Mouse (Mus musculus) layer of hippocampus, adult 11-12 months (tissue): ENCODE results near the gene Gm11492.

ENCODE experiments used
- DNase-seq: peaks from one replicate; pipeline ENCODE4 v3.0.0; 2022; ENCODE audit warnings: low spot score

Gm11492 gene

DNA sequence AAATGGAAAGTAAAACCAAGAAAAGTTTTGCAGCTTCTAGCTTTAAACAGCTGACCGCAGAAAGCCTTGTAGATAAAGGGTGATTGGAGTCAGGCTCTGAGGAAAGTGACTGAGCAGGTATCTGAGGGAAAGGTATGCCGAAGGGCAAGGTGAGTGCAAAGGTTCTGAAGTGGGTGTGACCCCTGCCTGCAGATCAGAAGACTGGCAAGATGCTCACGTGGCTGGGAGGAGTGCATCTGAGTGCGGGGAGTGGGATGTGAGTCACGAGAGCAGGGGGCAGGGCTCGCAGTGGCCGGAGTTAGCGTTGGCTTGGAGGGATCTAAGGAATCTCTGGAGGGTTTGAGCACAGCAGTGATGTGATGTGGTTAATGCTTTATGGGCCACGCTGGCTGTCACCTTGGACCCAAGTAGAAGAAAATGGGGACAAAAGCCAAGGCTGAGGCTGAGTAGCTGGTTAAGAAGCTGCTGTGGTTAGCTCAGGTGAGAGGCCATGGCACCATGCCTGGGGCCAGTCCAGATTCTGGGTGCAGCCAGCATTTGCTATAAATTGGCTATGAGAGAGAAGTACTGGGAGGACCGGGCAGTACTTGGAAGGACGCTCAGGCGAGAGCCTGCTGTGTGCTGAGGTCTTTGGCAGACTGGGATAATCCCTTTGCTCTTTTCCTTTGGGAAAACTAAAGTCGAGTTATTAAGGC lies 33.1 kb downstream of the Gm11492 start:
- no peak for DNase-seq

DNA sequence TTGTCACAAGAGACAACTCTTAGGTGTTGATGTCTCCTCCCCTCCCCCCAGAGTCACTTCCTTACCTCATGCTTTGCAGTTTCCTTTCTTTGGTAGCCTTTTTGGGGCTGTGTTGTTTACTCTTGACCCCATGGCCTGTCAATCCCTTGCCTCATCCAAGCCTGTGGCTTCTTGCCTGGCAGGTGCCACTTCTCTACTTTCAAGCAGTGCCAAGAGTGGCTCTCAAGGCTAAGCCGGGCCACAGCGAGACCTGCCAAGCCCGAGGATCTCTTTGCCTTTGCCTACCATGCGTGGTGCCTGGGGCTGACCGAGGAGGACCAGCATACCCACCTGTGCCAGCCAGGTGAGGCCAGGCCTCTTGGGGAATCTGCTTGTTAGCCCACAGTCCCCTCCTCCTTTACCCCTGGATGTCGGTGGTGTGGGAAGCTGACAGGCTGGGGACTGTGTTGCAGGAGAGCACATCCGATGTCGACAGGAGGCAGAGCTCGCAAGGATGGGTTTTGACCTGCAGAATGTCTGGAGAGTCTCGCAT lies 33.9 kb downstream of the Gm11492 start:
- DNase-seq = no peak

DNA sequence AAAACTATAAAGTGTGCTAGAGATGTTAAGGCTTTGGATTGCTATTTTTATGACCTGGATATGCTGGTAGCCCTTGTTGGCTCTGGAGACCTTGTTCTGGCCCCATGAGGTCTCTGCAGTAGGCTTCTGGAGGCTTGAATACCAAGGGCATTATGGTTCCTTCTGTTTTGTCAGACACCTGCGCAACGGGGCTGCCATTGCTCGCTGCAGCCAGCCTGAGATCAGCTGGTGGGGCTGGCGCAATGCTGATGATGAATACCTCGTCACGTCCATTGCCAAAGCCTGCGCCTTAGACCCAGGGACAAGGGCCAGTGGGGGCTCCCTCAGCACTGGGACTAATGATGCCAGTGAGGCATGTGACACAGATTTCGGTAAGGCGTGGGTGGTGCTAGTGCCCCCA lies 35.8 kb downstream of the Gm11492 start:
- no peak for DNase-seq

GRCm38 (mm10) chr11:87603571-87603970 lies 37.1 kb downstream of the Gm11492 start:
- no peak for DNase-seq

DNA sequence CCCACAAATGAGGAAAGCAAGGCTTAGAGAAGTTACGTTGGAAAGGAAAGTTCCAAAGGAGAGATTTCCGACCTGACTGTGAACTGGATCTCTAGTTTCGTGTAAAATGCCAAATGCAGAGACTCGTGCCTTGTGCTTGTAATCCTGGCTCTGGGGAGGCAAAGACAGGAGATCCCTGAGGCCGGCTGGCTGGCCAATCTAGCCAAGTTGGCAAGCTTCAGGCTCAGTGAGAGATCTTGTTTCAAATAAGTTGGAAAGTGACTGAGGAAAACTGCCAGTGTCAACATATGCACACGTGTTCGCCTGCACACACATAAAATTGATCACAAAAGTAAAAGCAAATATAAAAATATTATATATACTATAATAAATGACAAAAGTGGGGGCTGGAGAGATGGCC lies 42.8 kb downstream of the Gm11492 start:
- DNase-seq = no peak

DNA sequence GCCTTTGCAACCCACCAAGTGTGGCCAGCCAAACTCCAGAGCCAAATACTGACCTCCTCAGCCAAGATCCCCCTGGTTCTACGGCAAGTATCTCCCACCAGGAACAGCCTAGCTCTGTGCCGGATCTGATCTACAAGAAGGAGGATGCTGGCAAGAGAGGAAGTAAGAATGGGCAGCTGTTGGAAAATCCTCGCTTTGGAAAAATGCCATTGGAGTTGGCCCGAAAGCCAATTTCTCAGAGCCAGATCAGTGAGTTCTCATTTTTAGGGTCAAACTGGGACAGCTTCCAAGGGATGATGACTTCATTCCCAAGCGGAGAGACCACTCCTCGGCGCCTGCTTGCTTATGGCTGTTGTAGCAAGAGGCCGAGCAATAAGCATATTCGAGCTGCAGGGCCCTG lies 45.1 kb downstream of the Gm11492 start:
- DNase-seq = no peak

GRCm38 (mm10) chr11:87613972-87614371 lies 47.5 kb downstream of the Gm11492 start:
- no peak for DNase-seq

DNA sequence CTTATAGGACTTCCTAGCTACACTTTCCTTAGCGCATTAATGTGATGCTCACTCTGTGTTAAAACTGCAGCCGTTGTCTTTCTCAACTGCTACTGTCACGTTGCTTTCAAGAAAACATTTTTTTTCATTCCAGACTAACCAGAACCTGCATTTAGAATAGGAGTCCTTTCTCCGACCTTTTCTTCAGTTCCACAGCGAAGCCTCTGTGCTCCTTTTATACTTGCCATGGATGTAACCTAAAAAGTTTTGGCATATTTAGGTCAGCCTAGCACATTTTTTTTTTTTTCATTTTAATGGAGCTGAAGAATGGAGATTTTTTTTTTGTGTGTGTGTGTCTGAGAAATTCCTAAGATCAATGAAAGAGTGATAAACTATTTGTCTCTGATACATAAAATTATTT lies 49.1 kb downstream of the Gm11492 start:
- DNase-seq = no peak

- DNase-seq = no peak
These were observed 49.5 kb downstream of the Gm11492 start for GRCm38 (mm10) chr11:87615952-87616351.

DNA sequence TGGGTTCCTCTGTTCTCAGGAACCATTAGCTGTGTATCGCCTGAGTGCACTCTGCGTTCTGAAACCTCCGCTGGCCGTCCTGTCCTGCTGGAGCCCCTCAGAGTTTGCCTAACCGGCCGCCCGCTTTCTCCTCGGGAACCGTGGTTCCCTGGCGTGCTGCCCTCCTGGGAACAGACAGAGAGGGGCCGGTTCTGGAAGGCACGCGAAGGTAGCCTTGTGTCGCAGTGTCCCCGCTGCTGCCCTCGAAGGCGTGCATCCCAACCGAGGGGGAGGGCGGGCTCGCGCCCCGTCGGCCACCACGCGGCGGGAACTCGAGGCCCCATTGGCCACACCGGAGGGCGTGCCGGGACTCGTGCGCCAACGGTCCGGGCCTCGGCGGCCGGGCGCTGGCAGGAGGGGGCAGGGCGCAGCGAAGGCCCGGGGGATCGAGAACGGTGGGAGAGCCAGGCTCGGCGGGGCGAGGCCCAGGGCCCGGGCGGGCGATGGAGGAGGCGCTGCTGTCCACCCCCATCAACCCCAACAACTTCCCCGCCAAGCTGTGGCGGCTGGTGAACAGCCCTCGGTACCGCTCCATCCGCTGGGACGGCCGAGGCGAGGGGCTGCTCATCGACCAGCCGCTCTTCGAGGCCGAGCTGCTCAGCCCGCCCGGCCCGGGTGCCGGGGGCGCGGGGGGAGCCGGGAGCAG lies 50.5 kb downstream of the Gm11492 start, which contains the start of gene Hsf5:
Gene Hsf5, plus strand, starts transcription at position 375 of the 685 bp plus-strand sequence.
- no peak for DNase-seq

DNA sequence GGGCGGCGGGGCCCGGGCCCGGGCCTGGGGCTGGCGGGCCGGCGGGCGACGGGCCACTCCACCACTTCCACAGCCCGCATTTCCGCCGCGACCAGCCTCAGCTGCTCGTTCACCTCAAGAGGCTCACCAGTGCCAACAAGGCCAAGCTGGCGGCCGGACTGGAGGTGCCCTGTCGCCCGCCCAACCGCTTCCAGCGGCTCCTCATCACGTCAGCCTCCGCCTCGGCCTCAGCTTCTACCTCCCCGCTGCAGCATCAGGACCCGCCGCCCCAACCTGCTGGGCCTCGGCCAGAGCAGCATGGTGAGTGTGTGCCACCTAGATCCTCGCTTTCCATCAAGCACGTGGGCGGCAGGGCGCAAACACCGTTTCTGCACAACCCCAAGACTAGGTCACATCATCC lies 51.2 kb downstream of the Gm11492 start:
- DNase-seq = no peak
